Mouse (Mus musculus): ENCODE results near the gene Gpr174. TPM values are rescaled to one million over a fixed set of nuclear protein-coding genes. Genes with fewer than 3 reads are reported as not detected.
A peak's percentile ranks its signal among the peaks of the same experiment; 100 is the strongest.

Gene Gpr174
- total and polyA plus RNA-seq, 3 experiments: 8.5 to 30.3 (median 16.2) TPM

DNA sequence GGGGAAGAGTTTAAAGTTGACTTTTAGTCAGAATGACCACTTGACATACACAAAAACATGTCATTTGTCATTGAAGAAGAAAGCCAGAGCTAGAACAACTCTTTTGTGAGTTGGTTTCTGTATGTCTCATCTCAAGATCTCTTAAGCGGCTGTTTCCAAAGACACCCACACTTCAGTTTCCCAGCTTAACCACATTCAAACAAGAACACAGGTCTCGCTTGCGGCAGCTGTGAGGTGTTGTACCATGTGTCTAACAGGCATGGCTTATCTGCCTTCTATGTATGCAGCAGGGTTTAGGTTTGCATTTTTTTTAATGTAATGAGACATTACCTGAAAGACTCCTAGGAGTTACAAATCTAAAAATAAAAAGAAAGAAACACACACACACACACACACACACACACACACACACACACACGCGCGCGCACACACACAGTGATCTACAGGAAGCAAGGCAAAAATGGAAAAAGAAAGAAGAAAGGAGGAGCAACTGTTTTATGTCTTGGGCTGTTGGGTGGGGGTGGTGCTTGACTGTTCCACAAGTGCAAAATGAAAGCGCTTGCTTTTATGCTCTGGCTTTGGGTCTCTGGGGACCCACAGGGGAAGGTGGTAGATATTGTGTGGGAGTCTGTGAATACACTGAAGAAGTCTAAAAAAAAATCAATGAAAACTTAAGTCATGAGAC lies 70.2 kb downstream of the Gpr174 start:
- dilution Hi-C loops (cut with MboI; ENCODE audit: extremely low pct_ligation_motif_present, extremely low pct_unique_long_range_greater_than_20kb, low sequenced_read_pairs) (no loop called here), in situ Hi-C loops (cut with MboI; ENCODE audit: low pct_ligation_motif_present, low pct_unique_long_range_greater_than_20kb, low sequenced_read_pairs) (no loop called here)
- no peak overlapping the region; the same call in 1 of the 2 replicates for H3K9ac ChIP-seq (ENCODE audit: insufficient read depth, low read depth)
- peak overlapping the region; percentile 95 for H3K27ac ChIP-seq (ENCODE audit: insufficient read depth, low read depth)
- no peaks in the 10 kb centered on the region for H3K9me3 ChIP-seq (replicated peaks; ENCODE audit: low read length)
- no peaks in the 10 kb centered on the region for H3K36me3 ChIP-seq (replicated peaks in 1 of 2; ENCODE audit: control insufficient read depth in 1 of 2, insufficient read depth in 1 of 2, low read length in 1 of 2)
- DNase-seq (ENCODE audit: extremely low read depth): peak; percentile 89
- H3K4me1 ChIP-seq (ENCODE audit: control insufficient read depth in 1 of 2, insufficient read depth in 2 of 2): peaks cover 3 to 13% of the 10 kb centered on the region in 2 experiments; a peak in 3 of 4 replicates
- H3K27me3 ChIP-seq (replicated peaks): no peaks in the 10 kb centered on the region
- H3K4me2 ChIP-seq (ENCODE audit: insufficient read depth, low read depth, poor library complexity, severe bottlenecking): peak overlapping the region; percentile 50
- no peak overlapping the region for H3K4me3 ChIP-seq (replicated peaks in 1 of 3; ENCODE audit: low read depth in 2 of 3, low read length in 2 of 3, poor library complexity in 1 of 3)
- H3K79me2 ChIP-seq (replicated peaks; ENCODE audit: control insufficient read depth, extremely low read depth, insufficient read depth, poor library complexity, severe bottlenecking): no peaks in the 10 kb centered on the region
- TF ChIP-seq MAZ (IDR thresholded peaks at IDR 0.05; ENCODE audit: low read depth, low read length): 0 out of 2 replicates have a peak, but pooled peaks have one; percentile 50
- no peak for TF ChIP-seq PAX5 (IDR thresholded peaks at IDR 0.05; ENCODE audit: low read length)
- TF ChIP-seq GABPA (IDR thresholded peaks at IDR 0.05; ENCODE audit: insufficient replicate concordance, low read depth, low read length): no peak
- TF ChIP-seq NELFE (IDR thresholded peaks at IDR 0.05; ENCODE audit: low read depth, low read length): no peak
- 0 out of 2 replicates have a peak, but pooled peaks have one; percentile 3 for TF ChIP-seq SMC3 (IDR thresholded peaks at IDR 0.05; ENCODE audit: low read depth, low read length)
- peak; percentile 63; the same call in 1 of the 2 replicates for TF ChIP-seq TBP (conservative IDR thresholded peaks at IDR 0.05; ENCODE audit: low read depth, low read length)
- TF ChIP-seq CHD2 (IDR thresholded peaks at IDR 0.05; ENCODE audit: low read length): no peak
- no peak for TF ChIP-seq ZMIZ1 (IDR thresholded peaks at IDR 0.05; ENCODE audit: low read depth, low read length)
- no peak for TF ChIP-seq USF2 (conservative IDR thresholded peaks at IDR 0.05; ENCODE audit: low read depth, low read length)
- peak; percentile 26; the same call in 1 of the 2 replicates for TF ChIP-seq JUN (IDR thresholded peaks at IDR 0.05; ENCODE audit: insufficient read depth, low read depth, low read length)
- TF ChIP-seq ELF1 (IDR thresholded peaks at IDR 0.05; ENCODE audit: low read depth, low read length): no peak; the same call in 1 of the 2 replicates
- peak; percentile 78 for TF ChIP-seq MXI1 (IDR thresholded peaks at IDR 0.05; ENCODE audit: low read depth, low read length)
- TF ChIP-seq CTCF (conservative IDR thresholded peaks at IDR 0.05 in 1 of 2, IDR thresholded peaks at IDR 0.05 in 1 of 2; ENCODE audit: low read depth in 2 of 2, low read length in 2 of 2): no peak
- TF ChIP-seq E2F4 (IDR thresholded peaks at IDR 0.05; ENCODE audit: insufficient replicate concordance, low read depth, low read length): no peak
- TF ChIP-seq IRF4 (IDR thresholded peaks at IDR 0.05; ENCODE audit: low read depth, low read length): peak; percentile 51
- TF ChIP-seq JUND (conservative IDR thresholded peaks at IDR 0.05; ENCODE audit: low read depth, low read length): no peak; the same call in none of the 2 replicates
- 0 out of 2 replicates have a peak, but pooled peaks have one; percentile 54 for TF ChIP-seq MYC (IDR thresholded peaks at IDR 0.05; ENCODE audit: low read depth, low read length)
- TF ChIP-seq SIN3A (IDR thresholded peaks at IDR 0.05; ENCODE audit: low read length): no peak; the same call in 1 of the 2 replicates
- TF ChIP-seq RAD21 (IDR thresholded peaks at IDR 0.05; ENCODE audit: low read depth, low read length): no peak; the same call in 1 of the 2 replicates
- no peak for TF ChIP-seq POLR2AphosphoS2 (IDR thresholded peaks at IDR 0.05; ENCODE audit: low read depth, low read length)
- TF ChIP-seq UBTF (IDR thresholded peaks at IDR 0.05; ENCODE audit: low read depth, low read length): no peak
- TF ChIP-seq USF1 (IDR thresholded peaks at IDR 0.05; ENCODE audit: low read depth, low read length): no peak
- TF ChIP-seq CHD1 (IDR thresholded peaks at IDR 0.05; ENCODE audit: low read depth, low read length): no peak
- no peak for TF ChIP-seq RCOR1 (conservative IDR thresholded peaks at IDR 0.05; ENCODE audit: low read depth, low read length)
- no peak for TF ChIP-seq NRF1 (IDR thresholded peaks at IDR 0.05; ENCODE audit: low read depth, low read length)
- TF ChIP-seq ZKSCAN1 (IDR thresholded peaks at IDR 0.05; ENCODE audit: borderline replicate concordance, low read depth, low read length): no peak
- TF ChIP-seq POLR2A (IDR thresholded peaks at IDR 0.05; ENCODE audit: low read depth, low read length): no peak; the same call in 1 of the 2 replicates
- TF ChIP-seq ZC3H11A (IDR thresholded peaks at IDR 0.05; ENCODE audit: low read depth, low read length): no peak
- TF ChIP-seq ETS1 (conservative IDR thresholded peaks at IDR 0.05; ENCODE audit: low read depth, low read length): peak; percentile 70
- peak; percentile 57; the same call in 1 of the 2 replicates for TF ChIP-seq ZNF384 (IDR thresholded peaks at IDR 0.05; ENCODE audit: low read depth, low read length)
- TF ChIP-seq MAFK (IDR thresholded peaks at IDR 0.05; ENCODE audit: insufficient replicate concordance, low read length): 0 out of 2 replicates have a peak, but pooled peaks have one; percentile 53
- TF ChIP-seq HCFC1 (IDR thresholded peaks at IDR 0.05; ENCODE audit: low read depth, low read length): no peak
- TF ChIP-seq BHLHE40 (IDR thresholded peaks at IDR 0.05; ENCODE audit: low read depth, low read length): peak; percentile 65
- TF ChIP-seq TCF12 (IDR thresholded peaks at IDR 0.05; ENCODE audit: low read depth, low read length): peak; percentile 58
- 0 out of 2 replicates have a peak, but pooled peaks have one; percentile 9 for TF ChIP-seq MEF2A (IDR thresholded peaks at IDR 0.05; ENCODE audit: borderline replicate concordance, low read depth, low read length)
- TF ChIP-seq EP300 (IDR thresholded peaks at IDR 0.05; ENCODE audit: low read length): peak; percentile 81
- no peak for TF ChIP-seq KAT2A (IDR thresholded peaks at IDR 0.05; ENCODE audit: insufficient replicate concordance, low read length)
- TF ChIP-seq MAX (IDR thresholded peaks at IDR 0.05; ENCODE audit: low read length): peak; percentile 46; the same call in 1 of the 2 replicates
